8 mouse cellular contexts compared by ENCODE assay signal in genomic region chr7:101328621-101329158, GRCm38 (mm10). TPM values are rescaled to one million over a fixed set of nuclear protein-coding genes. Genes with fewer than 3 reads are reported as not detected.
DNase-seq lines count a peak whose midpoint lies in the region; ATAC-seq and TF ChIP-seq lines count a peak whose summit lies in the region.

No protein-coding gene starts in this region.

- H3K4me1 ChIP-seq in heart, embryonic 11.5 days (ENCODE audit: control insufficient read depth, insufficient read depth, low read length): peaks cover 18% of the 10 kb centered on the region
- peaks cover 17% of the 10 kb centered on the region for H3K4me1 ChIP-seq in forebrain, embryonic 15.5 days

- WGBS in heart, embryonic 11.5 days (ENCODE audit: insufficient replicate concordance): 62% methylated on average over 4 of the region's 4 CpGs
- WGBS in forebrain, embryonic 15.5 days: 50% methylated on average over 4 of the region's 4 CpGs

- ATAC-seq in heart, embryonic 11.5 days (replicated peaks; ENCODE audit: insufficient number of reproducible peaks, low FRiP score, low TSS enrichment): no peak
- peak; percentile 60 for ATAC-seq in Patski
- peak; percentile 69 for ATAC-seq in forebrain, embryonic 15.5 days (replicated peaks)

- peak overlapping the region; percentile 18; the same call in 1 of the 2 replicates for H3K9ac ChIP-seq in heart, embryonic 11.5 days (ENCODE audit: low read depth, low read length)
- H3K9ac ChIP-seq in forebrain, embryonic 15.5 days (replicated peaks): no peak overlapping the region

- intact Hi-C loops in heart, postnatal 14 days (cut with DNase I): no loop called here
- intact Hi-C loops in left cerebral cortex, adult 2 months (cut with DNase I): loop anchor here (1.0 kb wide), 1 partner anchor 14 kb away; no protein-coding TSS in a partner anchor

- CTCF ChIA-PET in Patski (lab: Charles Lee): interaction anchor here (1.4 to 5.6 kb wide), 2 partner anchors 10 to 18 kb away, joined by 5 to 29 read pairs; no protein-coding TSS in a partner anchor

- peaks cover 7% of the 10 kb centered on the region for H3K27me3 ChIP-seq in heart, embryonic 11.5 days (ENCODE audit: control insufficient read depth, insufficient read depth, low read length)
- no peaks in the 10 kb centered on the region for H3K27me3 ChIP-seq in Patski
- H3K27me3 ChIP-seq in forebrain, embryonic 15.5 days: no peaks in the 10 kb centered on the region

- POLR2A ChIA-PET in Patski (lab: Charles Lee): no interaction called here

- in situ Hi-C loops in Patski (cut with MboI; ENCODE audit: low pct_unique_long_range_greater_than_20kb): no loop called here

- H3K4me2 ChIP-seq in heart, embryonic 11.5 days: no peak overlapping the region
- no peak overlapping the region for H3K4me2 ChIP-seq in forebrain, embryonic 15.5 days (replicated peaks)

- H3K36me3 ChIP-seq in heart, embryonic 11.5 days (ENCODE audit: control insufficient read depth, insufficient read depth, low read length): no peaks in the 10 kb centered on the region
- no peaks in the 10 kb centered on the region for H3K36me3 ChIP-seq in forebrain, embryonic 15.5 days

- H3K9me3 ChIP-seq in heart, embryonic 11.5 days (replicated peaks; ENCODE audit: control insufficient read depth, low read length): no peaks in the 10 kb centered on the region
- H3K9me3 ChIP-seq in forebrain, embryonic 15.5 days: no peaks in the 10 kb centered on the region

- no peak overlapping the region for H3K4me3 ChIP-seq in heart, embryonic 11.5 days (ENCODE audit: low read depth, low read length)
- H3K4me3 ChIP-seq in forebrain, embryonic 15.5 days: no peak overlapping the region
- H3K4me3 ChIP-seq in left cerebral cortex, adult 2 months: no peak overlapping the region

- no peak for DNase-seq in heart, postnatal 14 days
- no peak for DNase-seq in Patski (ENCODE audit: low read depth, low spot score)
- DNase-seq in left cerebral cortex, adult 2 months (ENCODE audit: extremely low spot score in 1 of 2, low spot score in 2 of 2): peak; percentile 54 to 60
- peak; percentile 83 for DNase-seq in telencephalon, adult 2 months (ENCODE audit: low read depth, low spot score)
- DNase-seq in ovary, postnatal 14 days (ENCODE audit: low spot score): no peak
- DNase-seq in thymus, postnatal 4 days: no peak

- TF ChIP-seq CTCF in Patski (IDR thresholded peaks at IDR 0.05): no peak
- peak; percentile 31 for TF ChIP-seq CTCF in left cerebral cortex, adult 2 months (IDR thresholded peaks at IDR 0.05)

- H3K27ac ChIP-seq in heart, embryonic 11.5 days (ENCODE audit: low read depth, low read length): no peak overlapping the region
- peak overlapping the region; percentile 53 for H3K27ac ChIP-seq in forebrain, embryonic 15.5 days (replicated peaks)
- H3K27ac ChIP-seq in left cerebral cortex, adult 2 months: peak overlapping the region; percentile 84

RNA-seq across cellular contexts. Expression of gene Stard10, which starts 11.8 kb away (rescaled TPM):
- 44.4 and 48.9 TPM in 2 replicates for polyA plus RNA-seq in heart, embryonic 11.5 days (2014; fragmentation: Nextera tagmentation; extraction: Ambion mirVana)
- total RNA-seq in heart, postnatal 14 days (2021): 10 to 100 TPM; 17.0 to 40.3 TPM
- 68.5 TPM for polyA plus RNA-seq in Patski (2021)
- 5.8 and 8.0 TPM in 2 replicates for polyA plus RNA-seq in forebrain, embryonic 15.5 days (2015; fragmentation: Nextera tagmentation; extraction: Ambion mirVana)
- total RNA-seq in left cerebral cortex, adult 2 months (2021): 10 to 100 TPM; 81.7 to 84.3 TPM

RNA-seq across cellular contexts. Expression of gene Arap1, which starts 19.2 kb away (rescaled TPM):
- 15.4 and 16.0 TPM in 2 replicates for polyA plus RNA-seq in heart, embryonic 11.5 days (2014; fragmentation: Nextera tagmentation; extraction: Ambion mirVana)
- total RNA-seq in heart, postnatal 14 days (2021): 10 to 100 TPM; 38.6 to 41.8 TPM
- polyA plus RNA-seq in Patski (2021): 31.1 TPM
- 6.0 and 7.0 TPM in 2 replicates for polyA plus RNA-seq in forebrain, embryonic 15.5 days (2015; fragmentation: Nextera tagmentation; extraction: Ambion mirVana)
- total RNA-seq in left cerebral cortex, adult 2 months (2021): 10 to 100 TPM; 16.6 to 22.1 TPM

RNA-seq across cellular contexts. Expression of gene Atg16l2, which starts 26.6 kb away (rescaled TPM):
- polyA plus RNA-seq in heart, embryonic 11.5 days (2014; fragmentation: Nextera tagmentation; extraction: Ambion mirVana): 13.7 and 18.9 TPM in 2 replicates
- 10 to 100 TPM; 12.4 to 13.5 TPM for total RNA-seq in heart, postnatal 14 days (2021)
- 39.5 TPM for polyA plus RNA-seq in Patski (2021)
- 23.4 and 23.7 TPM in 2 replicates for polyA plus RNA-seq in forebrain, embryonic 15.5 days (2015; fragmentation: Nextera tagmentation; extraction: Ambion mirVana)
- 10 to 100 TPM; 67.5 to 67.8 TPM for total RNA-seq in left cerebral cortex, adult 2 months (2021)

Comparison
In these comparisons a context has a peak if more than half of its experiments do, and no peak if none do; other contexts are left out.
1. DNase-seq: peak in left cerebral cortex, adult 2 months (2 of 2) and telencephalon, adult 2 months (single experiment); none in heart, postnatal 14 days (0 of 2), Patski (single experiment), ovary, postnatal 14 days (single experiment) and thymus, postnatal 4 days (single experiment).